Mouse (Mus musculus): ENCODE measurements around the gene Pnpla1.

The Pnpla1 gene

GRCm38 (mm10) chr17:28894050-28894767 lies 36.0 kb downstream of the Pnpla1 start:
- no peak for DNase-seq

GRCm38 (mm10) chr17:28895217-28895875 lies 37.1 kb downstream of the Pnpla1 start:
- no peak for DNase-seq

GRCm38 (mm10) chr17:28896095-28896780 lies 38.0 kb downstream of the Pnpla1 start:
- no peak for DNase-seq

- no peak for DNase-seq
Observed at GRCm38 (mm10) chr17:28897817-28898216, 39.6 kb downstream of the Pnpla1 start.

- DNase-seq = no peak
Observed at GRCm38 (mm10) chr17:28898249-28898648, 40.0 kb downstream of the Pnpla1 start.

GRCm38 (mm10) chr17:28899427-28899826 lies 41.2 kb downstream of the Pnpla1 start:
- DNase-seq = no peak

- no peak for DNase-seq
Observed at GRCm38 (mm10) chr17:28901559-28901958, 43.3 kb downstream of the Pnpla1 start.

GRCm38 (mm10) chr17:28904546-28905376 lies 46.5 kb downstream of the Pnpla1 start:
- DNase-seq = peak in 1 of 2 experiments; percentile 73

- no peak for DNase-seq
Observed at GRCm38 (mm10) chr17:28905377-28905916, 47.2 kb downstream of the Pnpla1 start.

GRCm38 (mm10) chr17:28907959-28908358 lies 49.7 kb downstream of the Pnpla1 start:
- DNase-seq = no peak

- peak in 1 of 2 experiments; percentile 63 for DNase-seq
Observed at GRCm38 (mm10) chr17:28909252-28909941, 51.2 kb downstream of the Pnpla1 start.

- DNase-seq = peak; percentile 51 to 61
Observed at GRCm38 (mm10) chr17:28910139-28910538, 51.9 kb downstream of the Pnpla1 start.

GRCm38 (mm10) chr17:28913200-28913599 lies 55.0 kb downstream of the Pnpla1 start:
- DNase-seq = peak; percentile 75 to 87

- DNase-seq = no peak
Observed at GRCm38 (mm10) chr17:28913940-28914339, 55.7 kb downstream of the Pnpla1 start.

GRCm38 (mm10) chr17:28915060-28915628 lies 56.9 kb downstream of the Pnpla1 start, which contains the start of gene 4930539E08Rik:
TSS of gene 4930539E08Rik (minus strand) at chr17:28915324.
- no peak for DNase-seq

GRCm38 (mm10) chr17:28916520-28916919 lies 58.3 kb downstream of the Pnpla1 start:
- DNase-seq = no peak

GRCm38 (mm10) chr17:28921086-28921485 lies 62.9 kb downstream of the Pnpla1 start:
- no peak for DNase-seq

GRCm38 (mm10) chr17:28922096-28922495 lies 63.9 kb downstream of the Pnpla1 start:
- no peak for DNase-seq

- no peak for DNase-seq
Observed at GRCm38 (mm10) chr17:28924957-28925595, 66.9 kb downstream of the Pnpla1 start.

GRCm38 (mm10) chr17:28926380-28926779 lies 68.2 kb downstream of the Pnpla1 start:
- DNase-seq = peak; percentile 63 to 85

Measured in kidney, adult 8-10 months (tissue).